Comparison of ENCODE assay signal across 24 mouse cellular contexts in the genomic region with DNA sequence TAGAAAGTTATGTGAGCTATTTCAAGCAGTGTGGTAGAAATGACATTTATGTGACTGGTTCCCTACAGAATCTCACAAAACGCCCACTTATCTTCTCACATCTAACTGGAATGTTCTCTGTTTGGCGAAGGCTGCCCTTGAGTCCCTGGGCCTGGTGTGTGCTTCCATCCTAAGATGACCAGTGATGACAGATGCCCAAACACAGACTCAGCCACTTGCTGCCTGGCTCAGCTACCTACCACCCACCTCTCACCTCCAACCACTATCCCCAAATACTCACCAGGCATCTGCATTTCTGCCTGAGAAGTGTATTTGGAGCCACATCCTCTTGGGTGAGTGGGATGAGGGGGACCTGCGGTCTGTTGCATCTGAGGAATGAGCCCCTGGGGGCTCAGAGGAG.
DNase-seq lines count a peak whose midpoint lies in the region; ATAC-seq lines count a peak whose summit lies in the region.
"Had no signal": no experiment of that assay in that cellular context is flagged by ENCODE, and none has a peak within 500 bp of the region (broad histone marks: within the 10 kb centered on the region; RNA-seq: fewer than 3 reads in every experiment).

No protein-coding gene starts in this region.

- H3K4me3 ChIP-seq in midbrain, embryonic 15.5 days = no peak overlapping the region
- H3K4me3 ChIP-seq: hindbrain, embryonic 13.5 days; limb, embryonic 13.5 days; liver, embryonic 13.5 days; midbrain, embryonic 12.5 days; neural tube, embryonic 12.5 days had no signal

- H3K4me1 ChIP-seq in midbrain, embryonic 15.5 days = peaks cover 13% of the 10 kb centered on the region
- H3K4me1 ChIP-seq: liver, embryonic 13.5 days had no signal

- H3K27me3 ChIP-seq in midbrain, embryonic 15.5 days (replicated peaks) = no peaks in the 10 kb centered on the region
- H3K27me3 ChIP-seq: hindbrain, embryonic 13.5 days; limb, embryonic 13.5 days; liver, embryonic 13.5 days; midbrain, embryonic 12.5 days; neural tube, embryonic 12.5 days had no signal

- no peaks in the 10 kb centered on the region for H3K36me3 ChIP-seq in midbrain, embryonic 15.5 days (replicated peaks)
- H3K36me3 ChIP-seq: hindbrain, embryonic 13.5 days; limb, embryonic 13.5 days; liver, embryonic 13.5 days; midbrain, embryonic 12.5 days; neural tube, embryonic 12.5 days had no signal

- peak; percentile 36 for DNase-seq in Muller cell, postnatal 12 days (ENCODE audit: inconsistent ontology term)
- peak; percentile 90 for DNase-seq in brain, adult 2 months (ENCODE audit: low read depth, low spot score)
- DNase-seq in left cerebral cortex, adult 18-20 months (ENCODE audit: low spot score in 2 of 2) = peak; percentile 49 to 78
- DNase-seq in right cerebral cortex, adult 2 months (ENCODE audit: low spot score in 2 of 2) = peak; percentile 61 to 74
- no peak for DNase-seq in adrenal gland, postnatal 25 days
- DNase-seq in lung, postnatal 10 days = no peak
- DNase-seq in liver = no peak
- DNase-seq: adrenal gland, postnatal 10 days; cerebellum, adult 11 months; cerebellum, adult 9-11 months; forebrain, postnatal 0 days; gastrocnemius, postnatal 25 days; kidney, adult 18-20 months; layer of hippocampus, postnatal 36 days; liver, embryonic 13.5 days; lung, adult 2 months; retina, postnatal 1 day; thymus, postnatal 25 days had no signal

- H3K9ac ChIP-seq in midbrain, embryonic 15.5 days = no peak overlapping the region
- H3K9ac ChIP-seq: forebrain, postnatal 0 days; hindbrain, embryonic 13.5 days; limb, embryonic 13.5 days; liver, embryonic 13.5 days; midbrain, embryonic 12.5 days; neural tube, embryonic 12.5 days had no signal

- WGBS in midbrain, embryonic 15.5 days = 85% methylated on average over 3 of the region's 3 CpGs

- ATAC-seq in midbrain, embryonic 15.5 days (replicated peaks) = no peak
- ATAC-seq: forebrain, postnatal 0 days; inflammation-experienced regulatory T-cells, adult 6 months had no signal

- H3K4me2 ChIP-seq in midbrain, embryonic 15.5 days = no peak overlapping the region
- H3K4me2 ChIP-seq: hindbrain, embryonic 13.5 days; limb, embryonic 13.5 days; liver, embryonic 13.5 days; midbrain, embryonic 12.5 days; neural tube, embryonic 12.5 days had no signal

- no peaks in the 10 kb centered on the region for H3K9me3 ChIP-seq in midbrain, embryonic 15.5 days
- H3K9me3 ChIP-seq: hindbrain, embryonic 13.5 days; limb, embryonic 13.5 days; midbrain, embryonic 12.5 days; neural tube, embryonic 12.5 days had no signal

- no peak overlapping the region for H3K27ac ChIP-seq in midbrain, embryonic 15.5 days
- H3K27ac ChIP-seq: hindbrain, embryonic 13.5 days; limb, embryonic 13.5 days; liver, embryonic 13.5 days; midbrain, embryonic 12.5 days; neural tube, embryonic 12.5 days had no signal

Comparison
In these comparisons a context has a peak if more than half of its experiments do, and no peak if none do; other contexts are left out.
1. DNase-seq: peak in Muller cell, postnatal 12 days (single experiment), brain, adult 2 months (single experiment), left cerebral cortex, adult 18-20 months (2 of 2) and right cerebral cortex, adult 2 months (2 of 2); none in adrenal gland, postnatal 25 days (single experiment), lung, postnatal 10 days (single experiment) and liver (single experiment).